Mouse (Mus musculus) embryo, embryonic 11 days (tissue): ENCODE results near the gene Bach2.

ENCODE experiments used
- DNase-seq: peaks from one replicate; pipeline ENCODE4 v3.0.0-alpha.2; 2015

The Bach2 gene

GRCm38 (mm10) chr4:32302668-32303067, 64.1 kb downstream of the Bach2 start:
- DNase-seq = no peak

DNA sequence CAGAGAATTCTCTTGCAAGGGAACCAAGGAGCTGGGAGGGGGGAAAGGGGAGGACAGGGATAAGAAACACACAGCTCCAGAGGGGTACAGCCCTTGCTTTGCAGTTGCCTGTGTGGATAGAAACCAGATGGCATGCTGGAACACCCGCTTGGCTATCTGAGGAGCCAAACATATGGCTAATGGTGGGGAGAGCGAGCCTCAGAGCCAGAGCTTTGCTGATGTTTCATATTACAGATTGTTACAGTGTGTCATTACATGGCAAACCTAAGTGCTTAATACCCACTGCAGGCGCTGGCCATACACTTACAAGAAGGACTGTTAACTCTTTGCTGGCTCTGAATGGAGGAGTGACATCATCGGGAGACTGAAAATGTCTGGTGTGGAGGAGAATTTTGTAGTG, 64.5 kb downstream of the Bach2 start:
- DNase-seq = peak; percentile 87

DNA sequence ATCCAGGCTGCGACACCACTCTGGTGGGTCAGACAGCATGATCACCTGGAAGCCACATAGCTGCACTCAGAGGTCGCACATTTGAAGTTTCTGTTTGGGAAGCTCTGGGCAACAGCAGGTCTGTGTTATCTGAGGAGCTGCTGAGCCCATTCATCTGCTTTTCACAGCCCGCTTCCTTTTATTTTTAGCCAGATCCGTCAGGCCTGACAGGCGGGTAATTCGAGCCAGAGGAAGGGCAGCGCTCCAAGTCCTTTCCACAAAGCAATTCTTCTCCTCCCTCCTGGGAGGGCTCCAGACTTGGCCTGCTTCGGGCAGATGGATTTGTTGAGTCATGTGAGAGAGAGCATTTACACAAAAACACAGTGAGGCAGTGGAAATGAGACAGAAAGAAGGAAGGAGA, 65.1 kb downstream of the Bach2 start:
- peak; percentile 92 for DNase-seq

DNA sequence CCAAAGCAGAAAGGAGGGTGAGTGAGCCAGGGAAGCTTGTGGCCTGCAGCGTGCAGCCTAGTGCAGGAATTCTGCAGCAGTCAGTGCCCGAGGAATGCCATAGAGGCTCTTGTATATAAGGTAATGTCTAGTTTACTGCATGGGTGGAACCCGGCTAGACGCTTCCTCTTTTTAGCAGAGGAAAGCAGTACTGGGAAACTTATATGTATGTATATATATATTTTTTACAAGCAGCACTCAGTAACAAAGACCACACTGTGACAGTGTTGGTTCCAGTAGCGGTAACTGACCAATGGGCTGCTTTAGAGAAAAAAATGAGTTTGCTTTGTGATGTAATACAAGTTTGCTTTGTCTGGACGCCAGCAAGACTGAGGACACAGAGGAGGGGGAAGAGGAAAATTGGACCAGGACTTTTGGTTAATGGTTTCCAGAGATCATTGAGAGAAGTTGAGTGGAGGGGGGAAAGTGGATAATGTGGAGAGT, 65.7 kb downstream of the Bach2 start:
- DNase-seq = peak; percentile 45

GRCm38 (mm10) chr4:32305036-32305615, 66.5 kb downstream of the Bach2 start:
- no peak for DNase-seq

- DNase-seq = no peak
Measured at GRCm38 (mm10) chr4:32305683-32306082, 67.1 kb downstream of the Bach2 start.

DNA sequence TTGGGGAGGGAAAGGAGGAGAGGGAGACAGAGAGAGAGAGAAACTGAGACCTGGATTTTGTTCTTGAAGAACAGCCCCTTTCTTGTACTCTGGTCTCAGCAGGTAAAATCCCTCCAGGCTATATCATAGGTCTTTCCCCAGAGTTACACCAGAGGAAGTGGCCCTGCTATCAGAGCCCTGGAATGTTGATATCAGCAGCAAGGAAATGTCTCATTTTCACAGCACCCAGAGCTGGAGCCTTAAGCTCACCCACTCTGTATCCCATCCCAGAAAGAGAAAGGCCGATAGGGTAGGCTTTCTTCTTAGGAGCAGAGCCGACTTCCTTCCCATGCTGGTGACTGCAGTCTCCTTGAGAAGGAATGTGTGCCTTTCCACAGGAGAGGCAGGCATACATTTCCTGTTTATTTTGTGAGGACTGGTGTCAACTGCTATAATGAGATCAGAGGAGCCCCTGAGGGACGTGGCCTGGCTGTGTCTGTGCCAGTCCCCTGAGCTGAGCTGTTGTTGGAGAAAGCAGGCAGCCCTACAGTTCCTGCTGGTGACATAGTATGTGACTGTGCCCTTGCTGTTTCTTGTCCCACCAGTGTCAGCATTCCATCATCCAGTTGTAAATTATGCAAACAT, 67.7 kb downstream of the Bach2 start:
- DNase-seq = no peak

- no peak for DNase-seq
Measured at GRCm38 (mm10) chr4:32307215-32307614, 68.6 kb downstream of the Bach2 start.

DNA sequence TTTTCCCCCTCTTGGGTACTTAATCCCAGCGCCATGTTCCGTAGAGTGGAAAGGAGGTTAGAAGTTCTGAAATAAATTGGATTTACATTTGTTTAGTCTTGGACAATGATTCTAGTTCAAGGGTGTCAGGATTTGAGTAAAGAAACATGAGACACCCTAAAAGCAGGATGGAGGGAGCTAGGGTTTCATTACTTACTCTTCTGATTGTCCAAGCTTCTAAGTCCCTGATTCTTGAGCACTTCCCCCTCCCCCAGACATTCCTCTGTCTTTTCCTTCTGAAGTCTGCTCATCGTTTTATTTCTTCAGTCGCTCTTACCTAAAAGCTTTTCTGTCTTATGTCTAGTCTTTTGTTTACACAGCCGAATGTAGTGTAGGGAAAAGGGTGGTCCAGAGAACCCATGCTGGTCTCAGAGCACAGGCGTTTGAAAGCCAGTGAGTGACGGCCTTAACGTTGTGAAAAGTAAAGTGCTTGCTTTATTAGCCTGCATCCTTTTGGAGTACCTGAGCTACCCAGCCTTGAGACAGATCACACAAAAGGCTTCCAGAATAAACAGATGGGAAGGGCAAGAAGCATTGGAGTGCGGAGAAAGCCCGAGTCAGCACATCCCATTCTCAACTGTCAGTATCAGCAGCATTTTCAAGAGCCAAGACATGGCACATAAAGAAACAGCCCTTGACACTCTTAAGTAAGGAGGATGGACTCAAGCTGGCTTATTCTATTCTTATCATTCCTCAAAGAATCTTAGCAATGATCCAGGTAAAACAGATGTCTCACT, 73.8 kb downstream of the Bach2 start:
- DNase-seq = no peak

DNA sequence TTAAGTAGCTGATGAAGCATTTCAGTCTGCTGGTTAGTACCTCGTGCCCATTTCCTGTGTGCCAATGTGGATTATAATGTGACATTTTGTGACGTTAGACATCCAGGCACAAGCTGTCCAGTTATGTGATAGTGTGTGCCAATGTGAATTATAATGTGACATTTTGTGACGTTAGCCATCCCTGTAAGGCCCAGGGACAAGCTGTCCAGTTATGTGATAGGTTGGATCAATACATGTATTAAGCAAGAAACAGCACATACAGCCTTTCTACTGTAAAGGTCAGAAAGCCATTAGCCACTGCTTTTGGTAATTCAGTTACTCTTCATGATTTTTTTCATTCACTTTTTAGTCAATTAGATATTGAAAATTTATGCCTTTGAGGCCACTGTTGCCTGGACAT, 76.3 kb downstream of the Bach2 start:
- no peak for DNase-seq

GRCm38 (mm10) chr4:32318608-32319007, 80.0 kb downstream of the Bach2 start:
- DNase-seq = no peak

DNA sequence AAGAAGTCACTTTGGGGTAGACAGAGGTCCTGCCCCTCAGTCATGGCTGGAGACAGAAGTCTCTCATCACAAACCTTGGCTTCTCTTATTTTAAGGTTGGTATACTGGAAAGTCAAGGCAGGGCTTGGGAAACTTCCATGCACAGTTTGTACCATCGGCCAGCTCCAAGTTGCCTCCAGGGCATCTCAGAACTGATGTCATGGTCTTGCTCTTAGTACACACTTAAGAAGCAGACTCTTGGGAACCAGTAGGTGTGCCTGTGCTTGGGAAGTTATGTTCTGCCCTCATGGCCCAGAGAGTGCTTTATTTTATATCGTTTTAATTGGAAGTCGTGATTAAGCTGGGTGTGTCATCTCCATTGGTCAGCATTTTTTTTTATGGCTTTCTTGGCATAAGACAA, 80.7 kb downstream of the Bach2 start:
- DNase-seq = no peak

- DNase-seq = no peak
Measured at GRCm38 (mm10) chr4:32320039-32320438, 81.4 kb downstream of the Bach2 start.

- no peak for DNase-seq
Measured at GRCm38 (mm10) chr4:32324111-32324510, 85.5 kb downstream of the Bach2 start.

DNA sequence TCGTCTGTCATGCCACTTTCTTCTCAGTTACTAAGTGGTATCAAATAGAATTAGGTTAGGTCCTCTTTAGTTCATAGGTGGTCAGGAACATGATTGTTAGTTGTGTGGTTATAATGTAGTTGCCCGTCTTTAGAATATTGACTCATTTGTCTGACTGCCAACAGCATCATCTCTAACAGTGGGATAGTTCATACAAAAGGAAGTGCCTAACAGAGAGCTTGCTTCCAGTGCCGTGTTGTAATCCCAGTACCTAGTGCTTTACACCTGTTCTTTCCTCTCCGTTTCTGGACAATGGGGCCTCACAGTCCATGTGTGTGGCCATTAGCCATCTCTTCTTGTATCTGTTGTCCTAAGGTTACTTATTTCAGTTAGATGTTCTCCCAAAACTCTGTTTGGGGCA, 86.4 kb downstream of the Bach2 start:
- no peak for DNase-seq

- no peak for DNase-seq
Measured at GRCm38 (mm10) chr4:32325596-32325995, 87.0 kb downstream of the Bach2 start.

GRCm38 (mm10) chr4:32326279-32326678, 87.7 kb downstream of the Bach2 start:
- no peak for DNase-seq

GRCm38 (mm10) chr4:32326860-32327259, 88.3 kb downstream of the Bach2 start:
- no peak for DNase-seq

DNA sequence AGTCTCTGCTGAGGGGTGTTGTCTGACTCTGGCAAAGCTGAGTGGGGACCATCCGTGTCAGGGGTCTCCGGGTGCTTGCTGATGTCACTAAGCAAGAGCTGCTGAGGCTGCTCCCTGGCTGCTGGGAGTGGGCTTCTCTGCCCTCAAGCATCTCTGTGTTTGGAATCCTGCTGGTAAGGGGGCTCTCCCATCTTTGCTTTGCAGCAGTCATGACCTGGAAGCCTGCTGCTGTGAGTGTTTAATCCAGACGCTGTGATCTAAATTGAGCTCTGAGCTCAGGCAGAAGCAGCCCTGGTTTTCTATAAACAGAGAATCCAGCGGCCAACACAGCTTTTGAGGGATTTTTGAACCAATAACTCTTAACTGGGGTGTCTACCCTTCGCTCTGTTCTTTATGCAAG, 89.0 kb downstream of the Bach2 start:
- no peak for DNase-seq

DNA sequence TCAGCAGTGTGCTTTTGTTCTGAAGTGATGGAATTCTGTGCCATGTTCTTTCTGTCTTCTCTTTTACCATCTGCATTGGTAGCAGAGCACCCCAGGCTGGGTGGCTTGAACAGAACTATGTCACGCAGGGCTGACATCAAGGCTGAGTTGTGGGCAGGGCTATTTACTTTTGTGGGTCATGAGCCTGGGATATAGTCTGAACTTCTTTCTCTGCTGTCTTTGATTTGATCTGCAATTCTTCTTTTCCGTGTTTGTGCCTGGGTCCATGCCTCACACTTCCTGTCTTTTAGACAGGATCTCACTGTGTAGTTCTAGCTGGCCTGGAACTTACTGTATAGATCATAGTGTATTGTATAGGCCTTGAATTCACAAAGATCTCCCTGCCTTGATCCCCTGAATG, 90.0 kb downstream of the Bach2 start:
- DNase-seq = no peak

GRCm38 (mm10) chr4:32330584-32331314, 92.1 kb downstream of the Bach2 start:
- no peak for DNase-seq

DNA sequence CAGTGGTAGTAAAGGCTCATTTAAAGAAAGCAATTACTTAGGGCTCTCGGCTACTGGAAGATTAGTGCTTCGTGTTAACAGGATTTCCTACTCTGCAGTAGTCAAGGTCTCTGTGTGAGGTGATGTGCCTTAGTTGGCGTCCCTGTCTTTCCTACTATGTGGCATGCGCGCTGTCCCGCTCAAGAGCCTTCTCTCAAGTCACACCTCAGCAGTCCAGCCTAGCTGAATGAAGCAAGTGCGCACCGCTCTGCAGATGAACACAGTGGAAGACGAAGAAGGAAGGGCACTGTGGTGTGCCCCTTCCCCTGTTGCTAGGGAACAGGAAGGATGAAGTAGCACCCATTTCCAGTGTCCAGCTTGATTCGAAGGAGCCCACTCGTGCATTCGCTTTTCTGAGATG, 93.4 kb downstream of the Bach2 start:
- DNase-seq = no peak

- no peak for DNase-seq
Measured at GRCm38 (mm10) chr4:32334131-32334530, 95.5 kb downstream of the Bach2 start.

DNA sequence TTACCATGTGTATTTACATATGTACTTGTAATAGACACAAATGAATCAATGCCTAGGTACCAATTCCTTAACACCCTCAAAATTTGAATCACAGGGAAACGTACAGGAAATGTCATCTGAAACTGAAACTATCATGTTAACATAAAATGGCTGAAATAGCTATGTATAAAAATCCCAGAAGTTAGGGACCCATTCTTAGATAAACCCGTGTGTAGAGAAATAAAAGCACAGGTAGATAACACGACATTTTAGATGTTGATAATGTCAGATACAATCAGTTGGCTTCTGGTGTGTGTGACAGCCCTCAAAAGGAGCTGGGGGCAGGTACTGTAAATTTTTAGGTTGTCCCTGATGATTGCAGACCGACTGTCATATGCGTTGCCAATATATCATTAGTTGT, 96.2 kb downstream of the Bach2 start:
- no peak for DNase-seq
